Mouse (Mus musculus) kidney, postnatal 4 days (tissue): ENCODE data around the gene Xpnpep1.

Experiments
- DNase-seq, 2 experiments: peaks; one replicate each; pipeline ENCODE4 v3.0.0; 2021; ENCODE audit warnings: mixed read lengths in 2 of 2

Gene Xpnpep1

DNA sequence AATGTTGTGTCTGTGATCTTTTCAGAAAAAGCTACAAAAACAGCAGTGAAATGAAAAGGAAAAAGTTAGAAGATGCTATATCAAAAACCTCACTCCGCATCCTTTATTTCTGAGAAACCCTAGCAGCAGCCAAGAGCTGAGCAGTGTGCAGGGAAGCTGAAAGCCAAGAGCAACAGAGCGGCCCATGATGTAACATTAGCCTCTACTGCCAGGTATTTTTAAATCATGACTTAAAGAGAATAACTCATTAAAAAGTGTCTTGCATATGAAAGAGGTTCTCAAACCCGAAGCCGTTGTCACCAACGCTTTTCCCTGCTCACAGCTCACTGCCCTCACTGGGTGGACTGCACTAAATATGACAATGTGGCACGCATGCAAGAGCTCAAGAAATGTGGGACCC lies 9.7 kb downstream of the Xpnpep1 start:
- no peak for DNase-seq

DNA sequence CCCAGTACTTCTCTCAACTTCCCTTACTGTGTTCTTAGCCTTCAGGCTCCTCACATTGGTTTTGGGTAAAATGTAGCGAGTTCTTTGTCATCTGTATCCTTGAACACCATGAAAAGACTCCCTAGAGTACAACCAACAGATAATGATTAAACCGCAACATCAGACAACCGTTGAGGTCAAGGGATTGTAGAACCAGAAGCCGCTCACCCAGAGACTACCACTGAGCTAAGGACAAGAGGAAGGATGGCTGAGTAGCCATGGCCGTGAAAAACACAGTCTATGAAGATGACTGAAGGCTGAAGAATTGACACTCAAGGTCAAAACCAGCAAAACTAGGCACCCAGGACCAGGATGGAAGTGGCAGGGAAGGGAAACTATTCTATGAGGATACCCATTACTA lies 10.3 kb downstream of the Xpnpep1 start:
- DNase-seq: no peak

DNA sequence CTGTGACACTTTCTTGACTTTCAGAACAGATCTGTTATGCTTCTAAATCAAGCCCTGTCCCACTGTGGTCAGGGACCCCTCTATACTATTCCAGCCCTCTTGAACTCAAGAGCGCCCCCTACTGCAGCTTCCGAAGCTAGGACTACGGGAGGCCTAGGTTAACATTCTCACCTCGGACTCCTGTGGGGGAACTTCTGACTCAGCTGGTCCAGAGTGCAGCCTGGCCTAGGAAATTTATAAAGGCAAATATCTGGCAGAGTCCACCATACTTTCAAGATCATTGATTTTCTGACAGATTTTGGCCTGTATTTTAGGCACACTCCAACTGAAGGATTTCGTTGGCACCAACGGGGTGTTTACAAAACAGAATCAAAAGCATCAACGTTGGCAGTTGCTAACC lies 11.0 kb downstream of the Xpnpep1 start:
- DNase-seq: no peak

DNA sequence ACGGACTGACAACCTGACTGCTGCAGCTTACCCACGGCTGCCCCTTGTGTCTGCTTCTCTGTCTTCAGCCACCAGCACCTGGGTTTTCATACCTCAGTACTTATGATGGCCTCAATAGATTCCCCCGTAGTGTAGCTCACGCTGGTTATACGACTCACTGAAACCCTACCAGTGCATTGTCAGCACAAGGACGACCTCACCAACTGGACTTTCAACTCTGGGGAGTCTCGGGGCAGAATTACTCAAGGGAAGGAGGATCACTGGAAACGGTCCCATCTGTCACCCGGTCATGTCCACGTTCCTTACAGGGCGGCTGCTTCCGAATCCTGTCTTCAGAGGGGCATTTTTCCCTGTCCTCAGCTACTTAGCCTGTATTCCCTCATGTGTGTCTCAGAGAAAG lies 11.8 kb downstream of the Xpnpep1 start:
- DNase-seq: peak in 1 of 2 experiments; percentile 34

DNA sequence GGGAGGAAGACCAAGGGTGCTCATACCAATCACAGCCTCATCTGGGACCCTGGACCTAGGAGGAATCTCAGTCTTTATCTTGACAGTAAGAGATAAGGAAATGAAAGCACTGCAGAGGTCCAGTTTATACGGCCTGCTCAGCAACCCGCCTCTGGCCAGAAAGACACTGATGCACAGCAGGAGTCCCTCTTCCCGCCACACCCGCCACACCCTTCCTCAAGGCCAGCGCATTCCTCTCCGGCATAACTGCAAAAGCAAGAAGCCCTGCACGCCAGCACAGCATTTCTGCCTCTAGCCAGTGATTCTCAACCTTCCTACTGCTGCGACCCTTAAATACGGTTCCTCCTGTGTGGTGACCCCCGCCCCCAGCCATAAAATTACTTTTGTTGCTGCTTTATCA lies 16.8 kb downstream of the Xpnpep1 start:
- no peak for DNase-seq

DNA sequence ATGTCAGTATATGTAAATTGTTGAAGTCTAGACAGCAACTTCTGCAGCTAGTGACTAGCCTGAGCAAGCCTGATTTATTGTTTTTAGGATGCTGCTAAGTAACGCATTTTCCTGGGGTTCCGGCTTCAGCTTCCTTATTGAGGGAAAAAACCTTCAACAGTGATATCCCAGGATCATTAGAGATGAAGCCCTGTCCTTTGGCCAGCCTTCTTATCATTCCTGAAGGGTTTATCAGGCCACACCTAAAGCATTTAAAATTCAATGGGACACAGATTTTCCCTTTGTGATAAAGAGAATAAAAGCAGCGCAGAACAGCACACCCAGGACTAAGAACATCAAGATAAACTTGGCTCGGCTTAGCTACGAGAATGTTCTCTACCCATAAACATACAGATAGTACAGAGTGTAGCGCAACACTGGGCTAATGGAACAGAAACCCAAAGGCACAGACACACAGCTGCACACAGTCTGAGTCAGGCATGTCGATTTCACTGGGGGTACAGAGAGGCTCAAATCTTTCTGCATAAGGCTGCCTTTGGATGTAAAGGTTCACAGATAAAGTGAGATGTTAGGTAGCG lies 17.9 kb downstream of the Xpnpep1 start:
- DNase-seq: no peak

DNA sequence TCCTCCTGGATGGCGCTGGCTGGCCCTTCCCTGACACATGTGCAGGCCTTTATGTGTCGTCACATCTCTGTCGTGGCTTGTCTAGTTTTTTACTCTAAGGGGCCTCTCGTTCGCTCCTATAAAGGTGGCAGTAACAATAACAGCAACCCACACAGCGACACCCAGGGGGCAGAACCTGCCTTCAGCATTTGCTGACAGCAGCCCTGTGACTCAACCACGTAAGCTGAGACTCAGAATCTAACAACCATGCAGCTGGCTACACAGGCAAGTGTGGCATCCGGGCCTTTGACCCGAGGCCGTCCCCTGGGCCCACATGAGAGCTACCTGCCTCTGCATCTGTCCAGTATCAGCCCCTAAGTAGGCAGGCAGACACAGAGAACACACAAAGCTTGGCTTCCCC lies 18.5 kb downstream of the Xpnpep1 start:
- no peak for DNase-seq

DNA sequence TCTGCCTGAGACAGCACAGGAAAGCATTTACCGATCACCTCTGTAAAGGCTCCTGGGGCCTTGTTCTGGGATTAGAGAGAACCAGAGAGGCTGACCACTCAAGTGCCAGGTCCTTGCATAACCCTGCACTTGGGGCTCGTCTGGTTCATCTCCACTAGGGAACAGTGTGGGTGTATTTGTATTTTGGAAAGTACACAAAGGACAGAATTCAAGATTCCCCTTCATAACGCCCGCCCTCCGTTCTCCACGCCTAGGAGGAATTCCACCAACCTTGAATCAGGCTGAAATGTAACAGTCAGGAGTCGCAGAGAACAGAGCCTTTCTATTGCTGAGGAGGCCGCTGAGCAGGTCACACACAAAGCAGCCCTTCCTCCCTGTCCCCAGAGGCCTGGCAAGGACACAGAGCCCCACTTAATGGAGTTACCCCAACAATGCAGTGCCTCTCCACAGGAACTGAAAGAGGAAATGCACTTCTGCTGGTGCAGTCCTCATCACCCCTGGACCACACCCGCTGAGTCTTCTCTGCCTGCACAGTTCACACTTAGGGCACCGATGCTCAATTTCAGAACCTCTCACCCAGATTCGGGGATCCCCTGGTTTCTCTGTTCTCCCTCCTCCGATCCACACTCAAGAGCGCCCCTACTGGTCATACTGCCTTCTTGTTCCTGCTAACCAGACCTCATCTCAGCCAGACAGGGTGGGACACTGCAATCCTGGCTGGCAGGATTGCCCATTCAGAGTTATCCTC lies 20.1 kb downstream of the Xpnpep1 start:
- DNase-seq: peak; percentile 71 to 74

DNA sequence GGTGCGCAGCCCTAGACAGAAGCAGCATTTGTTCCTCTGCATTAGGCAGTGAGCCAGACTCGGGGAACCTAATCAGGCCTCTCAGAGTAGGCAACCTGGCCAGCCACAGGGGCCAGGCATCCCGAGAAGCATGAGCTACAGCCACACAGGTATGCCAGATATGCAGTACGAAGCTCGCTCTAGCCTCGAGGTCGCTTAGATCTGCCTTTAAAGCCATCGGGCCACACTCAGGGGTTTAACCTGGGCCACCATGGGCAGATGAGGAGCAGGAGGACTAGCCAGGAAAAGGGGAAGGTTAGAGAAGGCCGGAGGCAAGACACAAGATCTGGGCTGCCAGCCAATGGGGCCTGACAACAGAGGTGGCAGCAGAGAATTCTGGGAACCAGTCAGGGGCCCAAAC lies 22.1 kb downstream of the Xpnpep1 start:
- DNase-seq: peak in 1 of 2 experiments; percentile 35

DNA sequence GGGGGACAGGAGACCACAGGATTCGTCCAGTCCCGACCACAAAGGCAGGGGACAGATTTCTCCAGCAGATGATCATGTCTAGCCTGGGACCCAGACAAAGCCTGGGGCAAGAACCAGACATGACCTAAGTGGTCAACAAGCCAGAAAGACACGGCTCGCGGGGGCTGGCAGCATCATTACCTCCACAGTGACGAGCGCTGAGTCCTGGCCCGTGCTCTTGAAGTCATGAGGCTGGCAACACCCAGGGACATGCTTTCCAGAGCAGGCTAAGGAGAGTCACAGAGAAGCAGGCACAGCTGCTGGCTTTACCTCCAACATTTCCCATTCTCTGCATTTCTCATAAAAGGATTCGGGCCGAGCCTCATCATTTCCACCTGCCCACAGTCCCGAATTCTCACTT lies 22.8 kb downstream of the Xpnpep1 start:
- DNase-seq: no peak

DNA sequence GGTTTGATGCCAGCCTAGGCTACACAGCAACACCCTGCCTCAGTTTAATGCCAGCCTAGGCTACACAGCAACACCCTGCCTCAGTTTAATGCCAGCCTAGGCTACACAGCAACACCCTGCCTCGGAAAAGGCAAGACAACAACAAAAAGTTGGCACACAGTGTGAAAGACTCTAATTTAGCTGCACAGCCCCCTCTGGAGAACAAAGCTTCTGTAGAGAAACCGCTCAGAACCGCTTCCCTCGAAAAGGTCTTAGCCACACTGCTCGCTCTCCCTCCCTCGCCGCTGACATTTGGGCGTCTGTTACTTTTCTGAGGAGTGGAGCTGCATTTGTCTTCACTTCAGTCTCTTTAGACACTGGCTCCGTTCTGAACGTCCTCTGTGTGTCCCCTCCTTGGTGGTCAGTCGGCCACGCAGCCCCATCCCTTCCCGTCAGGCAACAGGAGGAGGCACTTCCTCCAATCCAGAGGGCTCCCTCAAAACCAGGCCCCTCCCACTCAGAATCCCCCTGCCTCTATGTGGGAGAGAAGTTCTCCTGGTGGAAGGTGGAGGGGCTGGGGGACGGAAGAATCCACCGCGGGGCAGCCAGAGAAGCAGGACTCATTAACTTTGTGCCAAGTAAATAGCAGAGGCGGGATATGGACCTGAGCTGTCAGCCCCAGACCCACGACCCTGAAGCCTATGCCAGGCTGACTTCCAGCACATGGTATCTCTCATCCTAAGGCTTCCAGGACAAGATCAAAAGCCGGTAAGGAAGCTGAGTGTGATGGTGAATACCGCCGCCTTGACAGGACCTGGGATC lies 24.9 kb downstream of the Xpnpep1 start:
- DNase-seq: peak in 1 of 2 experiments; percentile 52

DNA sequence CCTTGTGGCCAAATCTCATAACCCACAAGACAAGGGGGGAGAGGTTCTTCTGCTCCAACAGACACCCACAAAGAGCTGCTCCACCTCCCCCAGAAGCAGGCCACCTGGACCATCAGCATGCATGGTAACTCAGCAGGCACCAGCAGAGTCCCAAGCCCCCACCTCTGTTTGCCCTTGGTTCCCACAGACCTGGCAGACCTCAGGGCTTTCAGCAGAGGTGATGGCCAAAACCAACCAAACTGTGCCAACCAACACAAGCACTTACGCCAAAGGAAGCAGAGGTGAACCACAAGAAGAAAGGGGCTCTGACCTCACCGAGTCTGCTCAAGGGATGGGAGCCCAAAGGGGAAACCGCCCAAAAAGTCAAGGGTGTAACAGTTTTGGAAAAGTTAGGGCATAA lies 26.3 kb downstream of the Xpnpep1 start:
- DNase-seq: no peak

DNA sequence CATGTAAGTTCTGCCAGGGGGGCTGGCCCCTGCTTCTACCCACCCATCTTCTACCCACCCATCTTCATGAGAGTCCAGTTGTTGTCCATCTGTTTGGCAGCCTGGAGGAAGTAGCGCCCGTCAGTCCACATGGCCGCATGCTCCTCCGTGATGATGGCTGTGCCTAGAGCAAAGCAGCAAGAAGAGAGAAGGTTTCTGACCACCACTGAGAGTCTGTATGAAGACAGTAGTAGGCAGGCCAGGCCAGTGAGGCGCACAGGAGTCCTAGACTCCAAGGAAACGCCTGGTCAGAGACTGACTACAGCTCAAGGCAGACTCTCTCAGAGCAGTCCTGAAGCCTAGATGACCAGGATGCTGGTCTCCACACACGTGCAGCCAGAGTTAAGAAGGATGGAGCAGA lies 26.7 kb downstream of the Xpnpep1 start:
- no peak for DNase-seq

DNA sequence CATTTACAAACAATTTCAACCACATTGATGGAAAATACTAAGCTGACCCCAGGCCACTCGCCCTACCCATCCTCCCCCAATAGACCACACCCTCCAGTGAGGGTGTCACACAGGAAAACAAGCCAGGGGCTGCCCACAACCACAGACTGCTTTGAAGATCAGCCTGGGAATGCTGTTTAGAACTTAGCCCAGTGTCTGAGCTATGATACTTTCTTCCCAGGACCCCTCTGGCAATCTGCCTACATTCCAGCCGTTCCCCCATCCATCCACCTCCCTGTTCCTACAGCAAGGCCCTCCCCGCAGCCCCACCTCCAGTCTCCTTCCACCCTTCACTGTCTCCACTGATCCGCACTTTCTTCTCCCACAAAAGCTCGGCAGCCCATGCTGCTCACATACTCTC lies 29.1 kb downstream of the Xpnpep1 start:
- peak; percentile 45 to 61 for DNase-seq

DNA sequence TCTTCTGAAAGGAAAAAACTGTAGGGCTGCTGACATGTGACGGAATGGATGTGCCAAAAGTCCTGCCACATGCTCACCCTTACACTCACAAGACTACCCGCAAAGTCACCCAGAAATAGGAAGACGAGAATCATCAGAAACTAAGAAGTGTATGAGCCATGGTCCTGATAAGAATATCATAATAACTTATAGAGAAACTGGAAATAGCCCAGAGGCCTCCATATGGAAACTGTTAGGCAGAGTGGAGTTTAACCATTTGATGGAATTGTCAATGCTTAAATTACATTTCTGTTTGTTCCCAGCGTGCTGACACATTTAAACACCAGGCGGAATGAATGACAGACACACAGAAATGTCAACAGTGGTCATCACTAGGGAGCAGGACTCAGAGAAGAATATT lies 31.1 kb downstream of the Xpnpep1 start:
- DNase-seq: no peak

DNA sequence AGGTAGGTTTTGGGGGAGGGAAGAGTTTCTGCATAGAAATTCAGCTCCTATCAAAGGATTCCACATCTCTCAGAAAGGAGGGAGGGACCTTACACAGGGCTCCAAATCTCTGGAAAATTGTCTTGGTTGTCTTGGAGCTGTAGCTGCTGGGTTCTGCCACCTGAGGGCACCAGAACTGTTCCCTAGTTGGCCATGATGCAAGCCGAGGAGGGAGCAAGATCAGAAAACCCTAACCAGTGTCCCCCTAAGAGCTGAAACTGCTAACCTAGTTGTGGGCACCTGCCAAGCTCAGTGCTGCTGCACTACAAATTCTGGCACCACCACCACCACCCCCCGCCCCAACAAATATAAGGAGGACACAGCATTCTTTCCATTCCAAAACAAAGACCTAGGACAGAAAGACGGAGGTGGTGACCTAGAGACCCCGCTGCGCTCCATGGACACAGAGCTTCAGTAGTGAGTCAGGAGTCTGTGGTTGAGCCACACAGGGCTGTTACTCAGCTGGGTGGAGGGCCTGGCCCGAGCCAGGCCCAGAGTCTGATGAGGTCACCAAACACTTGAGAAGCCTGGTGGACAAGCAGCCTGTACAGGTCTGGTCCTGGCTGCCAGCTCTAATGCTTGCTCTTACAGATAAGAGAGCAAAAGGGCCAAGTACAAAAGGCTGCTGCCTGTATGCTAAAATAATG lies 31.9 kb downstream of the Xpnpep1 start:
- DNase-seq: peak; percentile 78 to 81

DNA sequence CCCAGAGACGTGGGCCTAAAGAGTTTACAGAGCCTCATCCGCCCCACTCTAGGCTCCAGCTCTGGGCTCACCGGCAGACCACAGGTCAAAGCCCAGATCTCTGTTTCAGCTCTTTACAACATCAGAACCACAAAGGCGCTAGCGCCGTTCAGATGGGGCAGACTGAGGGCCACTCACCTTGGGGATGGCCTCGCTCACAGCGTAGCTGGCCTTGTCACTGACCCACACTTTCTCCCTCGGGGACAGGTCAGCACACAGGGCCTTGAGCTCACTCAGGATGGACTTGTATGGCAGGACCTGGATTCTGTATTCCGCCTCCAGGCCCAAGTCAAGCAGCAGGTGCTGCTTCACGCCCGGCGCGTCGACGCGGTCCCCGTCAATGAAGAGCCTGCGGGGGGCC lies 34.0 kb downstream of the Xpnpep1 start:
- no peak for DNase-seq

DNA sequence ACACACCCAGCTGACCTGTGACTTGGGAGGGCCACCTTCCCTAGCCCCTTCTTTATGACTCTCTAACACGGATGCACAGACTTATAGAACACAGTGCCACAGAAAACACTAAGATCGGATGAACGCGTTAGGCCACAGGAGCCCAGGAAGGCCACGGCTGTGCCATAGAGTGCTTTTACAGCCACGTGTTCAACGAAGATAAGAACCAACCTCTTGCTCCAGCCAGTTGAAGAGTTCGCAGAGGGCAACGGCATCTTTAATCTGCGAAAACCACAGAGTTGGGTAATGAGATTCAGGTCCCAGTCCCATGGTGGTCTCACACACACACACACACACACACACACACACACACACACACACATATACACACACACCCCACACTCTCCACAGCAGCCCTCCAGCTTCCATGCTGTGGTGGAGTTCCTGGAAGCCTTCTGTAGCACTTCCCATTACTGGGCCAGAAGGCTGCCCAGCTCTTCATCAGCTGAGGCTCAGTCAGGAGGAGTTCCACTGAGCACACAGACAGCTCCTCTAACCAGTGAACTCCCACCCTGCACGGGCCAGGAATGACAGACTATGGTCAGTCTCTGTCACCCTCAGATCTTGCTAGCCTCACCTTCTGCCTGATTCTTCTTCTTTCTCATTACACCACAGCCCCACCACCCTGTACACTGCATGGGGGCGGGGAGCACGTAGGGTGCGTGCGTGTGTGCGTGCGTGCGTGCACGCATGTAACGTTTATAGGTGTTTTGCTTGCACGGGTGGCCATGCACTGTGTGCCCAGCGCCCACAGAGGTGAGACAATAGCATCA lies 36.3 kb downstream of the Xpnpep1 start:
- no peak for DNase-seq

DNA sequence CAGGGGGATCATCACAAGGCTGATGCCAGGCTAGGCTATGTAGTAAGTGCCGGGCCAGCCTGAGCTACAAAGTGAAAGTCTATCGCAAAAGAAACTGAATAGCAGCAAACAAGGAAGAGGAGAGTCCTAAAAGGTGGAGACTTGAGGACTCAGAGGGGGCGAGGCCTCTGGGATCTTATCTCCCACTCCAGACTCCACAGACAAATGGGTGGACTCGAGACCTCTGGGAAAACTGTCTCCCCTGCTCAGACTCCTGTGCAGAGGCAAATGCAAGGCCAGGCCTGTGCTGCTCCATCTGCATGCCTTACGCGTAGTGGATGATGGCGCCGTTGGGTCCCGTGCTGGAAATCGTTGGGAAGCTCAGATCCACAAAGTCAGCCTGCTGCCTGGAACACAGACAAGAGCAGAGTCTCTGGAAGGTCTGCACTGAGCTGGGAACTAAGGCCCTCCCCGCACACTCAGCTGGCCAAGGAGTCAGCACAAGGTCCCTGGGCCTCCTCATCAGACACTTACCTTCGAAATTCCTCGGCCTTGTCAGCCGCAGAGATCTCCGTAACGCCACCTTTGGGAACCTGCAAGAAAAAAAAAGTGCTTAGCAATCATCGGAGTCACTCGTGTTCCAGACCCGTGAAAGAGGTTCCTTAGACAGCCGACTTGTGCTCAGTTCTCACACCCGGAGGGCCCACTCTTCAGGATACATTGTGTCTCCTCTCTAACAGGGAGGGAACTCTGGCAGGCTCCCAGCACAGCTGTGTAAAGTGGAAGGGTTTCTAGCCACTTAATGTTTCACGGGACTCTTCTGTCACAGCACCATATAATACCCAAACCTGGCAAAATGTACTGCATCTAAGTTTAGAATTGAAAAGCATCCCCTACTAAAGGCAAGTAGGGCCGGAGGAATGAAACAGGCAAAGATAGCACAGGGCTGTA lies 37.6 kb downstream of the Xpnpep1 start:
- DNase-seq: no peak

DNA sequence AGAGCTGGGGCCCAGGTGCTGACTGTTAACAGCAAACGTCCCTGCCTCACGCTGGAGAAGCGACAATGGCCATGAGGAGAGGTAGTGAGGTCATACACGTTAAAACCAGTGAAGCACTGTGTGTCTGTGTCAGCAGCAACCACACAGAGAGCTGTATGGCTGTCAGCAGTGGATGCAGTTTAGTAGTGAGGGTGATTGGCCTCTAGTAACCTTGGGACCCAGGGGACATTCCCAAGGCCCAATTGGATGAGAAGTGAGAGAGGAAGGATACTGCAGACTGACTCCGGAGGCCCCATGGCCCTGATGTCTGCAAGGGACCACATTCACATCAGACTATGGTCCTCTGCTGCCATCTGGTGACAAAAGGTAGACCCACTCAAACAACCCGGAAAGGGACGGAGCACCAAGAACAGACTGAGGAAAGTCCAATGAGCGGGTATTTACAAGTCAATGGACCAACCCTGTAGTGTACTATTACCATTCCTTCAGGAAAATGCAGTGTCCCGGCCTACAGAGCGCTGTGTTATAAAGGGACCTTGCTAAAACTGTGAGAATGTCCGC lies 47.1 kb downstream of the Xpnpep1 start:
- DNase-seq: peak; percentile 59 to 63

DNA sequence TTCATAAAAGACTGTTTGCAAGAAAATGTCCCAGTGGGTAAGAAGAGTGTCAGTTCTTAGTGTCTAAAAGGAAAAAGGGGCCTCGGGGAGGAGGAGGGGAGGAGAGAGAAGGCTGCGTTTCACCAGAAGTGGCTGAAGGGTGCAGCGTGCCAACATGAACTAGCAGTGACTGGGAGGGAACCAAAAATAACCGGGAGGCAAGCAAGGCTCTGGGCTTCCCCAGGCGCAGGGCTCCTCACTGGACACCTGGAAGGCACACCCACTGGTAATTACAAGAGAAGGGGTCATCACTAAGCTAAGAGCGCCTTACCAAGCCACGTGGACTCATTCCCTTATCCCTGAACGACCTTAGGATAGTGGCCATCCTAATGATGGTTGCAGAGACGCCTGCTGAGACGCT lies 48.1 kb downstream of the Xpnpep1 start:
- no peak for DNase-seq
